Comparison of ENCODE assay signal across 8 mouse cellular contexts in the genomic region with DNA sequence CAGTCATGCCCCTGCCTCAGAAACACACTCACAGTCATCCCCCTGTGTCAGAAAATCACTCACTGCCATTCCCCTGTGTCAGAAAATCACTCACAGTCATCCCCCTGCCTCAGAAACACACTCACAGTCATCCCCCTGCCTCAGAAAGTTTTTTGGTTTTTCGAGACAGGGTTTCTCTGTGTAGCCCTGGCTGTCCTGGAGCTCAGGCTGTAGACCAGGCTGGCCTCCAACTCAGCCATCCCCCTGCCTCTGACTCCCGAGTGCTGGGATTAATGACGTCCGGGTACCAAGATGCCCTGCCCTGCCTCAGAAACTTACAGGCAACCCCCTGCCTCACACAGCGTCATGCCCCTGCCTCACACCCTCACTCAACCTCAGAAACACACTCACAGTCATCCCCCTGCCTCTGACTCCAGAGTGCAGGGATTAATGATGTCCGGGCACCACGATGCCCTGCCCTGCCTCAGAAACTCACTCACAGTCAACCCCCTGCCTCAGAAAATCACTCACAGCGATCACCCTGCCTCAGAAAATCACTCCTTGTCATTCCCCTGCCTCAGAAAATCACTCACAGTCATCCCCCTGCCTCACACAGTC.
DNase-seq lines count a peak whose midpoint lies in the region.

No protein-coding gene starts in this region.

- peak; percentile 41 for DNase-seq in 3T3-L1 (ENCODE audit: low read depth, low spot score)
- peak; percentile 35 for DNase-seq in Muller cell, postnatal 12 days (ENCODE audit: inconsistent ontology term)
- DNase-seq in cerebellum, adult 11-12 months: peak; percentile 51
- peak; percentile 3 to 32 for DNase-seq in frontal cortex, postnatal 25 days (ENCODE audit: low spot score in 2 of 2)
- DNase-seq in induced T-regulatory cell, adult 2 months (ENCODE audit: low read depth): peak; percentile 84
- peak; percentile 46 to 51 for DNase-seq in lung, postnatal 4 days
- DNase-seq in right cerebral cortex, postnatal 10 days (ENCODE audit: low spot score in 2 of 2): peak; percentile 67 to 70
- DNase-seq in thymus, postnatal 25 days: peak; percentile 41

Comparison
In these comparisons a context has a peak if more than half of its experiments do, and no peak if none do; other contexts are left out.
1. Peak in every context shown above with its lines: DNase-seq.
2. DNase-seq: peak in every context shown above with its lines; median percentile 84 in induced T-regulatory cell, adult 2 months; 68 in right cerebral cortex, postnatal 10 days; 51 in cerebellum, adult 11-12 months; 48 in lung, postnatal 4 days; 41 in 3T3-L1; 41 in thymus, postnatal 25 days; 35 in Muller cell, postnatal 12 days; 18 in frontal cortex, postnatal 25 days.